Mouse (Mus musculus) C2C12 (cell line): Measurements from ENCODE around the gene Spen.

Experiments used
- CEBPB ChIP-seq: IDR thresholded peaks from one replicate; pipeline ENCODE4 v1.6.1; 2011; ENCODE audit warnings: low read depth, mild to moderate bottlenecking, control low read depth, moderate library complexity
- CTCF ChIP-seq: IDR thresholded peaks from one replicate; pipeline ENCODE4 v1.5.1; 2011; ENCODE audit not compliant: control insufficient read depth, insufficient read depth, insufficient read length
- FOSL1 ChIP-seq: IDR thresholded peaks from one replicate; pipeline ENCODE4 v1.8.0; 2011; ENCODE audit warnings: mild to moderate bottlenecking, low read length; ENCODE audit not compliant: poor library complexity, insufficient read depth, severe bottlenecking
- MAX ChIP-seq: IDR thresholded peaks from one replicate; pipeline ENCODE4 v1.6.1; 2011; ENCODE audit warnings: mild to moderate bottlenecking, control low read depth
- MYOD1 ChIP-seq: IDR thresholded peaks from one replicate; pipeline ENCODE4 v1.6.1; 2011; ENCODE audit warnings: low read depth; ENCODE audit not compliant: control insufficient read depth, insufficient read length
- USF1 ChIP-seq: IDR thresholded peaks from one replicate; pipeline ENCODE4 v1.6.1; 2011; ENCODE audit warnings: low read depth, mild to moderate bottlenecking, control low read depth, moderate library complexity

GRCm38 (mm10) chr4:141545743-141546333, 7.4 kb upstream of the Spen start:
- TF ChIP-seq CTCF: no peak
- no peak for TF ChIP-seq MAX
- TF ChIP-seq USF1: no peak
- no peak for TF ChIP-seq MYOD1
- TF ChIP-seq FOSL1: no peak
- TF ChIP-seq CEBPB: no peak
